Comparison of ENCODE assay signal across 29 mouse cellular contexts in the genomic region with DNA sequence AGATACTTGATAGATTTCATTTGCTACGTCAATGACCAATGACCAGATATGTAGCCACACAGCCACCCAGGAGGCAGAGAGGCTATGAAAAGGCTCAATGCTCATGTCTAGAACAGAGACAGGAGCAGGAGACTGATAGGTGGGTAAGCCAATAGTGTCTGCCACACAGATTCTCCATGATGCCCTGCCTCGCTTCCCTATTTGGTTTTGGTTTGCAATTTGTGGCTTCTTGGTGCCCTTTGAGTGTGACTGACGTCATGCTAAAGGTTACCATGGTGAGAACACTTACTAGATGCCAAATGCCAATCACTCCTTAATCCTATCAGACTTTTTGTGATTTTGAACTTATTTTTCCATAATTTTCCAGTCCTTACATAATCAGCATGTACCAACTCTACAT. TPM values are rescaled to one million over a fixed set of nuclear protein-coding genes. Genes with fewer than 3 reads are reported as not detected.
DNase-seq lines count a peak whose midpoint lies in the region; ATAC-seq and TF ChIP-seq lines count a peak whose summit lies in the region.
"Had no signal": no experiment of that assay in that cellular context is flagged by ENCODE, and none has a peak within 500 bp of the region (broad histone marks: within the 10 kb centered on the region; RNA-seq: fewer than 3 reads in every experiment).

No protein-coding gene starts in this region.

- DNase-seq in layer of hippocampus, adult 2 months (ENCODE audit: low spot score in 2 of 2) = no peak
- DNase-seq in layer of hippocampus, postnatal 25 days (ENCODE audit: extremely low spot score in 1 of 2, low spot score in 1 of 2) = no peak
- DNase-seq in NIH3T3 (ENCODE audit: low read depth) = peak; percentile 3
- DNase-seq in induced T-regulatory cell, adult 2 months (ENCODE audit: low read depth) = peak; percentile 55
- no peak for DNase-seq in cerebellum, adult 18-20 months
- DNase-seq in kidney, adult 2 months = no peak
- DNase-seq in adrenal gland, adult 18-20 months (ENCODE audit: low spot score in 2 of 2) = no peak
- DNase-seq: adrenal gland, adult 8-10 months; cerebellum, adult 8-10 months; cerebellum, postnatal 36 days; kidney, postnatal 14 days; right cerebral cortex, postnatal 25 days; spleen, adult 18-20 months; thymus, adult 2 months; thymus, postnatal 4 days had no signal

- H3K27ac ChIP-seq in layer of hippocampus, adult 2 months = peak overlapping the region; percentile 28; the same call in 1 of the 2 replicates
- H3K27ac ChIP-seq in kidney, adult 2 months (ENCODE audit: insufficient read depth, low read depth, low read length) = no peak overlapping the region
- H3K27ac ChIP-seq: heart, embryonic 15.5 days; hindbrain, embryonic 12.5 days; hindbrain, postnatal 0 days; limb, embryonic 13.5 days; lung, embryonic 15.5 days; stomach, postnatal 0 days had no signal

- peak; percentile 33; the same call in 1 of the 2 replicates for ATAC-seq in neutrophil, adult 5-6 weeks (ENCODE audit: extremely low read depth, insufficient number of reproducible peaks, low FRiP score, poor library complexity, severe bottlenecking)
- ATAC-seq: activated CD4-positive, CD25-positive, alpha-beta regulatory T cell, adult 4 months; CD4-positive, CD25-positive, alpha-beta regulatory T cell, adult 4 months; forebrain, embryonic 16.5 days; hindbrain, postnatal 0 days; intestine, embryonic 16.5 days; midbrain, embryonic 16.5 days had no signal

- no peaks in the 10 kb centered on the region for H3K27me3 ChIP-seq in kidney, adult 2 months (replicated peaks; ENCODE audit: control insufficient read depth, insufficient read depth, low read length)
- H3K27me3 ChIP-seq: heart, embryonic 15.5 days; hindbrain, embryonic 12.5 days; limb, embryonic 13.5 days; lung, embryonic 15.5 days had no signal

- TF ChIP-seq POLR2A in kidney, adult 2 months (IDR thresholded peaks at IDR 0.05; ENCODE audit: low read depth, low read length) = no peak

- no peak for TF ChIP-seq CTCF in layer of hippocampus, adult 2 months (conservative IDR thresholded peaks at IDR 0.05)
- no peak for TF ChIP-seq CTCF in kidney, adult 2 months (conservative IDR thresholded peaks at IDR 0.05; ENCODE audit: insufficient read depth, insufficient read length, low read depth, low read length)

- H3K36me3 ChIP-seq in kidney, adult 2 months (ENCODE audit: control insufficient read depth, insufficient read depth, low read length) = no peaks in the 10 kb centered on the region
- H3K36me3 ChIP-seq: heart, embryonic 15.5 days; hindbrain, embryonic 12.5 days; limb, embryonic 13.5 days; lung, embryonic 15.5 days had no signal

- no peak overlapping the region for H3K4me3 ChIP-seq in layer of hippocampus, adult 2 months
- H3K4me3 ChIP-seq in kidney, adult 2 months (ENCODE audit: insufficient read depth, low read depth, low read length) = no peak overlapping the region
- H3K4me3 ChIP-seq: erythroblast, embryonic 14.5 days; heart, embryonic 15.5 days; hindbrain, embryonic 12.5 days; limb, embryonic 13.5 days; lung, embryonic 15.5 days; myocyte had no signal

- no peaks in the 10 kb centered on the region for H3K4me1 ChIP-seq in kidney, adult 2 months (ENCODE audit: control insufficient read depth, insufficient read depth, low read length)
- H3K4me1 ChIP-seq: heart, embryonic 15.5 days; hindbrain, embryonic 12.5 days; limb, embryonic 13.5 days; lung, embryonic 15.5 days had no signal

- WGBS in kidney, adult 2 months = 86% methylated on average over 3 of the region's 3 CpGs

RNA-seq across cellular contexts. Expression of gene Dusp22, which starts 50.0 kb away (rescaled TPM):
- total RNA-seq in layer of hippocampus, adult 2 months (2021) = 10 to 100 TPM; 22.5 to 23.9 TPM
- total RNA-seq in layer of hippocampus, postnatal 25 days (2021) = 10 to 100 TPM; 27.3 to 30.6 TPM
- 18.5 and 20.6 TPM in 2 replicates for total RNA-seq in neutrophil, adult 5-6 weeks (2017)
- polyA plus RNA-seq in kidney, adult 2 months (2012; rRNA removed) = 22.8 and 25.2 TPM in 2 replicates
- total RNA-seq in adrenal gland, adult 18-20 months (2021) = 10 to 100 TPM; 23.7 to 25.4 TPM

Comparison
In these comparisons a context has a peak if more than half of its experiments do, and no peak if none do; other contexts are left out.
1. DNase-seq: peak in NIH3T3 (single experiment) and induced T-regulatory cell, adult 2 months (single experiment); none in layer of hippocampus, adult 2 months (0 of 2), layer of hippocampus, postnatal 25 days (0 of 2), cerebellum, adult 18-20 months (0 of 2), kidney, adult 2 months (single experiment) and adrenal gland, adult 18-20 months (0 of 2).